Mouse (Mus musculus) inflammation-experienced regulatory T-cells, adult 6 months (primary cell): ENCODE results near the gene Rhog. TPM values are rescaled to one million over a fixed set of nuclear protein-coding genes. Genes with fewer than 3 reads are reported as not detected.
A peak's percentile ranks its signal among the peaks of the same experiment; 100 is the strongest.

Source experiments
- ATAC-seq: one replicate; pipeline ENCODE4 v1.8.0; 2017
- polyA plus RNA-seq, 3 experiments: library from polyadenylated mRNA; unstranded; fragments of 100-300 nt; shearing (Covaris generic); gene quantifications; one replicate each; pipeline ENCODE4 v1.2.1; 2017

The Rhog gene
- polyA plus RNA-seq, 3 experiments from 2014 or later, result 135 to 199 (median 174) TPM

GRCm38 (mm10) chr7:102249896-102250630 is 5.8 kb downstream of the Rhog start:
- peak; percentile 24 for ATAC-seq

GRCm38 (mm10) chr7:102249531-102249895 is 6.3 kb downstream of the Rhog start:
- ATAC-seq, result peak; percentile 55

GRCm38 (mm10) chr7:102248691-102249404 is 7.0 kb downstream of the Rhog start:
- peak; percentile 13 for ATAC-seq

GRCm38 (mm10) chr7:102246956-102247797 is 8.7 kb downstream of the Rhog start:
- peak; percentile 5 for ATAC-seq

GRCm38 (mm10) chr7:102246265-102246664 is 9.6 kb downstream of the Rhog start:
- no peak for ATAC-seq

- ATAC-seq, result no peak
These were observed 10.1 kb downstream of the Rhog start for GRCm38 (mm10) chr7:102245775-102246174.

- no peak for ATAC-seq
These were observed 10.9 kb downstream of the Rhog start for GRCm38 (mm10) chr7:102244782-102245535.

- ATAC-seq, result no peak
These were observed 12.0 kb downstream of the Rhog start for GRCm38 (mm10) chr7:102243870-102244269.

- ATAC-seq, result no peak
These were observed 12.9 kb downstream of the Rhog start for GRCm38 (mm10) chr7:102242917-102243316.

GRCm38 (mm10) chr7:102242371-102242770 is 13.5 kb downstream of the Rhog start:
- ATAC-seq, result no peak

GRCm38 (mm10) chr7:102239591-102239990 is 16.3 kb downstream of the Rhog start:
- no peak for ATAC-seq

GRCm38 (mm10) chr7:102238686-102239286 is 17.1 kb downstream of the Rhog start:
- ATAC-seq, result no peak

GRCm38 (mm10) chr7:102233059-102233458 is 22.8 kb downstream of the Rhog start:
- no peak for ATAC-seq

GRCm38 (mm10) chr7:102229814-102230213 is 26.0 kb downstream of the Rhog start:
- ATAC-seq, result no peak

GRCm38 (mm10) chr7:102228049-102228670 is 27.7 kb downstream of the Rhog start:
- no peak for ATAC-seq

- no peak for ATAC-seq
These were observed 29.8 kb downstream of the Rhog start for GRCm38 (mm10) chr7:102226051-102226450.

GRCm38 (mm10) chr7:102223883-102224738 is 31.7 kb downstream of the Rhog start:
- ATAC-seq, result no peak

- peak; percentile 83 for ATAC-seq
These were observed 32.9 kb downstream of the Rhog start for GRCm38 (mm10) chr7:102222830-102223556.

GRCm38 (mm10) chr7:102222336-102222735 is 33.5 kb downstream of the Rhog start:
- peak; percentile 62 for ATAC-seq

GRCm38 (mm10) chr7:102221899-102222298 is 34.0 kb downstream of the Rhog start:
- no peak for ATAC-seq
